Mouse (Mus musculus) ovary, postnatal 10 days (tissue): ENCODE results near the gene H2afj.
"Not testable (repeated sequence)": the region's sequence is repeated elsewhere in the genome, so short reads cannot be mapped to it uniquely, and the experiment has no call there.

Experiments
- DNase-seq: peaks from one replicate; pipeline ENCODE4 v3.0.0; 2022; ENCODE audit warnings: low spot score

H2afj gene

GRCm38 (mm10) chr6:136808014-136808417, at the start of gene H2afj:
Gene H2afj, plus strand, starts transcription at chr6:136808244.
- peak; percentile 98 for DNase-seq

GRCm38 (mm10) chr6:136763912-136764311, 44.1 kb upstream of the H2afj start:
- DNase-seq = no peak

DNA sequence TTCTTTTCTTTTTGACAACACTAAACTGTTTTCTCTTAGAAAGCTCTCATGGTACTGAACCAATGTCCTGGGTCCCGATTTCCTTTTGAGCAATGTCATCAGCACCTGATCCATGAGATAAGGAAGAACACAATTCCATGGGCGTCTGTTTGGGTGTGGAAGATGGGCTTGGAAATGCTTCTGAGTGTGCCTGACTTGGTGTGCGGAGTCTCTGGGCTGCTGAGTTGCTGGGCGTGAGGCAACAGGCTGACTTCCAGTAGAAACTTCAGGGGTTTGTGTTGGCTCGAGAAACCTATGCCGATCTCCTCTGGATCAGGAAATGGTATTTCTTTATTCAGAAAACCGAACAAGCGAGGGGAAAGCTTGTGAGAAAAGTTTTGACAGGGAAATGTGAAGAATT, 38.9 kb upstream of the H2afj start:
- DNase-seq = no peak

- DNase-seq = no peak
Observed at GRCm38 (mm10) chr6:136769859-136770258, 38.2 kb upstream of the H2afj start.

GRCm38 (mm10) chr6:136776392-136776791, 31.7 kb upstream of the H2afj start:
- DNase-seq = no peak

DNA sequence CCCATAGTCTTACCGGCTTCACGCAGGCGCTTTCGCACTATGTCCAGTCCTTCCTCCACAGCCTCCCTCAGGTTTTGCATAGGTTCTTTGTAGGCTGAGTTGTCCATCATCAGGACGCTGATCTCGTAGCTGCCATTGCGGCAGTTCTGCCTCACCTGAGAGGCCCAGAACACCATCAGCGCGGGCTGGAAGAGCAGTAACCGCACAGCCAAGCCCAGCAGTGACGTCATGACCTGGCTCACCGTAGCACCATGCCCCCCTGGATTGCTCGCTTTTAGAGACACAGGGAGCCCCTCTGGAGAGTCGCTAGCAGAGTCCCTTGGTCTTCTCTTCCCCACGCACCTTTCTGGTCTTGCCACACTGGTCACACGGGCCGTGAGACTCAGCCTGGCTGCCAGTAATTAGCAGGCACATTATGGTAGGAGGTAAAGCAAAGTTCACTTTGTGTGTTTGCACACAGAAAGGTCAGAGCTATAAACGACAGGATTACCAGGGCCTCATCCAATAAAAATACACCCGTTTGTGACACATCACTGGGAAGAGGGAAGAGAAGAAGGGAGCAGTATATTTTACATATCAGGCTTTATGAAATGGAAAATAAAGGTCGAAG, 26.6 kb upstream of the H2afj start, which contains the start of gene Gucy2c:
Gene Gucy2c (minus strand): TSS at position 389 of the 610 bp plus-strand sequence.
- no peak for DNase-seq

- no peak for DNase-seq
Observed at GRCm38 (mm10) chr6:136782146-136782545, 25.9 kb upstream of the H2afj start.

- no peak for DNase-seq
Observed at GRCm38 (mm10) chr6:136782761-136783160, 25.3 kb upstream of the H2afj start.

DNA sequence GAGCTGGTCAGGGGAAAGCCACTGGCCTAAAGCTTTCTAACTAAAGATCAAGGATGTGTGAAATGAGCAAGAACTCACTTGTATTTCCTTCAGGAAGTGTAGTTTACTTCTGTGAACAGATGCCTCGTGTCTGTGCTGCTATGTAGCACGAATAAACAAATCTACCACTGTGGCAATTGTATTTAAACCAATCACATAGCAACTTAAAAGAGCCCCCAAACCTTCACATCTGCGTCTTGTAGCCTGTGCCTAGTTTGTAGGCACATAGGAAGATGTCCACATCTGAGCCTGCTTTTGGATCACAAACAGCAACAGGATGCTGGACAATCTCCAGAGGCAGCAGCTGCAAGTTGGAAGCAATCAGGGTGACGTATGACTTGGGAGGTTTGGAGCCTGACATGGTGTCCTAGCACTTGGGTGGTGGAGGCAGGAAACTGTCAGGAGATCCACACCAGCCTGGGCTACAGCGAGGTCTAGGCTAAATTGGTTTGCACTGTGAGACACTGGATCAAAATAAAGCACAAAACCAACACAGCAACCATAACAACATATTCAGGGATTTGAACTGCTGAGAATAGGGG, 18.6 kb upstream of the H2afj start:
- DNase-seq = no peak

DNA sequence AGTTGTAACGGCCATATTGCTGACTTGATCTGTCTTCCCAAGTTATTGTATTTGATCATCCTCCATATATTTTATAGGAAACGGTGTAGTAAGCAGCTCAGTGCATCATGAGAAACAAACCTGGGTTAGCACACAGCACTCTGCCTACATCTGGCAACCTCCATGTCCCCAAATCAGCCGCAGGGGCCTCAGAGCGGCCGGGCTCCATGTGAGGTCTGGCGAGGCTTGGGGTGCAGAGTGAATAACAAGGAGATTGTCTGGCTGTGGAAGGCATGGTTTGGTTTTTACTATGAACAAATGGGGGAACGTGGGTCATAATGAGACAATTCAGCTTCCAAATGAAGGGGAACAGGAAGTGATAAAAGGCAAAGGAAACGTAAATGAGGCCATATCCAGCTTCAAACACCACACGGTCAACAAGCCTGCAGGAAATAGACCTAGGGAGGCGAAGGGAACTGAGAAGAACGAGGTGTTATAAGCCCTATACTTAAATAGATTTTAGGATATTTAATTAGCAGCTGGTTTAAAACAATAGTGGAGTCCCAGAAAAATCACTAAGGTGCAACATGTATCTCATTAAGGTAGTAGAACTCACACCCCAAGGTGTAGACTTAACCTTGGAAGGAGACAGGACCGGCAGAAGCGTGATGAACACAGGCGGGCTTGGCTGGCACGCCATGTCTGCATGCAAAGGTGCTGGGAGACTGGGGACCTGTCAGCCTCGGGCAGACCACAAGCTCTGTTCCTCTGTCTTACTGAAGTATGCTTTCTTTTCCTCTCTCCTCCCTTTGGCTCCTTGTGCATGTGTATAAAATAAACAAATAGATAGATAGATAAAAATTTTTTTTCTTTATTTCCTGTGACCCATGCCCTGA, 14.9 kb upstream of the H2afj start:
- no peak for DNase-seq

GRCm38 (mm10) chr6:136793831-136794525, 14.1 kb upstream of the H2afj start:
- DNase-seq = no peak

DNA sequence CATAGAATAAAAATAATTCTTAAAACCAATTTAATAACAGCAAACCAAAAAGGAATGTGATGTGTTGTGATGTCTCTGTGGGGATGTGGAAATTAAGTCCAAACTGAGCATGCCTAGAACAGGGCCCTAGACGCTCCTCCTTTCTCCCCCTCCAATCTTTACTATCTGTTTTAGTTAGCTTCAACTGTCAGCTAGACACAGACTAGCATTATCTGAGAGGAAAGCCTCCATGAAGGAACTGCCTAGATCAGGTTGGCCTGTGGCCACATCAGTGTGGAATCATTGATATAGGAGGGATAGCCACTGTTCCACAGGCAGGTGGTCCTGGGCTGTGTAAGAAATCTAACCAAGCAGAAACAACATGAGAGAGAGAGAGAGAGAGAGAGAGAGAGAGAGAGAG, 12.9 kb upstream of the H2afj start:
- DNase-seq = no peak

DNA sequence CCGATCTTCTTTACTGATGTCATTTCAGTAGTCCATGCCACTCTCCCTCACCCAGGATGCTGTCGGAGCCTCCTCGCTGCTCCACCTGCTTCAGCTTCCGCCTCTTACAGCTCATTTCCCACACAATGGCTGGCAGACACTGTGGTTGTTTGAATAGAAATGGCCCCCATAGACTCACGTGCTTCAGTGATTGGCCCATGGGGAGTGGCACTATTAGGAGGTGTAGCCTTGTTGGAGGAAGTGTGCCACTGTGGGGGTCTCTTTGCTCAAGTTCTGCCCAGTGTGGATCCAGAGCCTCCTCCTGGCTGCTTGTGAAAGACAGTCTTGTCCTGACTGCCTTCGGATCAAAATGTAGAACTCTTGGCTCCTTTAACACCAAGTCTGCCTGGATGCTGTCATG, 12.2 kb upstream of the H2afj start:
- DNase-seq = no peak

DNA sequence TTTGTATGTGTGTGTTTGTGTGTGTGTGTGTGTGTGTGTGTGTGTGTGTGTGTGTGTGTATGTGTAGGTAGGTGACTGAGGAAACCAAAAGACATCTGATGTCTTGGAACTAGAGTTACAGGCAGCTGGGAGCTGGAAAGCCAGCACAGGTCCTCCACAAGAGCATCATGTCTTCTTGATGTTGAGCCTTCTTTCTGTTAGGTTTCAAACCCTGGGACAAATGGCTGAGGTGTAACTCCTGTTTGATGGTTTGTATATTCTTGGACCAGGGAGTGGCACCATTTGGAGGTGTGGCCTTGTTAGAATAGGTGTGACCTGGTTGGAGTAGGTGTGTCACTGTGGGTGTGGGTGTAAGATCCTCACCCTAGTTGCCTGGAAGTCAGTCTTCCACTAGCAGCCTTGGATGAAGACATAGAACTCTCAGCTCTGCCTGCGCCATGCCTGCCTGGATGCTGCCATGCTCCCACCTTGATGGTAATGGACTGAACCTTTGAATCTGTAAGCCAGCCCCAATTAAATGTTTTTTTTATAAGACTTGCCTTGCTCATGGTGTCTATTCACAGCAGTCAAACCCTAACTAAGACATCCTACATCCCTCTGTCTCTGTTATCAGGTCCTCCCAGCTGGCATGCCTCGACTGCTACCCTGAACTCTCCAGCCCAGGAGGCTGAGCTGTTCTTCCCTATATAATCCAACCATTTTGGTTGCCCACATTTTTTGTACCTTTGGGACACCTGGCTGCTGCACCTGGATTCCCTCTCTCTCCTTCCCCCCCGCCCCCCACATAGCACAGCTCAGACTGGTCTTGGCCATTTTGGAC, 10.0 kb upstream of the H2afj start:
- DNase-seq = not testable (repeated sequence)

- no peak for DNase-seq
Observed at GRCm38 (mm10) chr6:136800710-136801109, 7.3 kb upstream of the H2afj start.

- no peak for DNase-seq
Observed at GRCm38 (mm10) chr6:136801274-136801673, 6.8 kb upstream of the H2afj start.

DNA sequence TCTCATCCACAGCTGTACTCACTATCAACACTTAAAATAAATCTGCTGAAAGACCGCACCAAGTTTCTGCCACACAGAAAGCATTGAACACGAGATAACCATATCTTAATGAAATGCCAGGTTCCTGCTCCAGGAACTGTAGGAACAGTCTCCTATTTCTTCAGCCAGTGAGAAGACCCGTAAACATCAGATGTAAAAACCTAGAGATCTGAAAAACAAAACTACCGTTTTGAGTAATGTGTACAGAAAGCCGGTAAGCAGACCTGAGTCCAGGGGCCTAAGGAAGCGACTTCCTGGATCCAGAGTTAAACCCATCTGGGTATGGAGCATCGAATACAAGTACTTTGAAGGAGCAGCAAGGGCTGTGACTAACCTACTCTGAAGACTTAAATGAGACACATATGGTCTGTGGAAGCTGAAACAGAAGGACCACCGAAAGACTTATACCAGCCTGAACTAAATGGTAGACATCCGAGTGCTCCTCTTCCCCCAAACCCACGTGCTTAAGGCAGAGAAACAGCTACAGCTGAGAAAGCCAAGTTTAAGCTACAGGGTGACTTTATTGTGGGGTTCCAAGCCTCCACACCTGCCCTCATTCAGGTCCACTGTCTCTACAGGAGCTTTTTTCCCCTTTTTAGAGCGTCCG, 4.8 kb upstream of the H2afj start:
- DNase-seq = no peak

DNA sequence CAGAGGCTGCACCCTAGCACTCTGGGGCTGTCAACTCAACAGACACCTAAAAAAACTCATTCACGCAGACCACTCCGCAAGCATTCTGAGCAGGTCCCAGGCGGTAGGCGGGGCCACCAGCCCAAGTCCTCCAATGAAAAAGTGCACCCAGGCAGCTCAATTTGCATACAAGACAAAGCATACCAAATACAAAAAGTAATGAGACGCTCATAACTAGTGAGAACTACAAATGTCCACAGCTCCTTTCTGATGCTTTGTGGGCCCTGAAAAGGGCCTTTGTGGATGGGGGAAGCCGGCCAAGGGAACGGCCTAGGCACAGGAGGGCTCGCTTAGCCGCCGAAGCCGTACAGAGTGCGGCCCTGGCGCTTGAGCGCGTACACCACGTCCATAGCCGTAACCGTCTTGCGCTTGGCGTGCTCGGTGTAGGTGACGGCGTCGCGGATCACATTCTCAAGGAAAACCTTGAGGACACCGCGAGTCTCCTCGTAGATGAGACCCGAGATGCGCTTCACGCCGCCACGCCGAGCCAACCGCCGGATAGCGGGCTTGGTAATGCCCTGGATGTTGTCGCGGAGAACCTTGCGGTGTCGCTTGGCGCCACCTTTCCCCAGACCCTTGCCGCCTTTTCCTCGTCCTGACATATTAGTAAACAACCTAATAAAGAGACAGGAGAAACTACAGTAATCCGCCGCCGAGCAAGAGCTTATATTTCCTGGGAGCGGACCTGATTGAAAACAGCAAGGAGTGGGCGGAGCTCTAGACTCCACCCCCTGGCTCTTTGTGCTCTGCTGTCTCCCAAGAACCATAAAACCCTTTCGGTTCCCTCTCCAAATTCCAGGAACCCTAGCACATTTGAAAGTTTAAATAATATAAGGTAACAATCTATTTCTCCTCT, 4.1 kb upstream of the H2afj start, which contains the start of gene Hist4h4:
Gene Hist4h4 (minus strand): TSS at position 677 of the 895 bp plus-strand sequence.
- DNase-seq = peak; percentile 99

DNA sequence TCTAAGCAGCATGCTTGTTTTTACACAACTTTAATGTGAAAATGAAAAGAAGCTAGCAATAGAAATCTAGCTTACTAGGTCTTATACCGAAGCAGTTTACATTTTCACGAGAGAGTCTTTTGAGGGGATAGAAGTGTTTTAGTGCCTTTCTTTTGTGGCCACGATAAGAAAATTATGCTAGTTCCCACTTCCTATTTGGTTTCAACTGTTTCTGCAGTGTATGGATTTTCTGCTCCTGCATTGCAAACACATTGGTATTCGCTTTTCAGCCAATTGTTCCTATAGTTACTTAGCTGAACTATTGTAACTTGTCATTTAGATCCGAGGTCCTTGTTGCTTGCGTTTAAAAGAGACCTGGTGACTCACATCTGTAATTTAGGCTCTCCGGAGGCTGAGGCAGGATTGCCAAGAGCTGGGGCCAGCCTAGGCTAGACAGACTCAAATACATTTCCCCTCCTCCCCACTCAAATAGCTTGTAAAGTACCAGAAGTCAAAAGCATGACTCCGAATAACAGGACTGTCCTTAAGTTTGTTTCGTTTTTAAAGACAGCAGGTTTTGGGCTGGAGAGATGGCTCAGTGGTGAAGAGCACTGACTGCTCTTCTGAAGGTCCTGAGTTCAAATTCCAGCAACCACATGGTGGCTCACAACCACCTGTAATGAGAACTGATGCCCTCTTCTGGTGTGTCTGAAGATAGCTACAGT, 3.2 kb upstream of the H2afj start:
- no peak for DNase-seq
